Mouse (Mus musculus): ENCODE data around the gene Prr29.
"Not testable (repeated sequence)": the region's sequence is repeated elsewhere in the genome, so short reads cannot be mapped to it uniquely, and the experiment has no call there.

Gene Prr29

GRCm38 (mm10) chr11:106355382-106356128, 9.7 kb upstream of the Prr29 start:
- DNase-seq (ENCODE audit: low read depth, low spot score) = no peak

- DNase-seq (ENCODE audit: low read depth, low spot score) = no peak
Observed at GRCm38 (mm10) chr11:106359350-106359749, 5.9 kb upstream of the Prr29 start.

GRCm38 (mm10) chr11:106364712-106365111, 560 bp upstream of the Prr29 start:
- DNase-seq (ENCODE audit: low read depth, low spot score) = no peak

- DNase-seq (ENCODE audit: low read depth, low spot score) = peak; percentile 4
Observed at GRCm38 (mm10) chr11:106366316-106366715, 1.0 kb downstream of the Prr29 start.

GRCm38 (mm10) chr11:106373998-106374397, 8.7 kb downstream of the Prr29 start:
- DNase-seq (ENCODE audit: low read depth, low spot score) = no peak

- DNase-seq (ENCODE audit: low read depth, low spot score) = no peak
Observed at GRCm38 (mm10) chr11:106374559-106374958, 9.3 kb downstream of the Prr29 start.

- DNase-seq (ENCODE audit: low read depth, low spot score) = no peak
Observed at GRCm38 (mm10) chr11:106374979-106375378, 9.7 kb downstream of the Prr29 start.

- no peak for DNase-seq (ENCODE audit: low read depth, low spot score)
Observed at GRCm38 (mm10) chr11:106381011-106381410, 15.7 kb downstream of the Prr29 start.

GRCm38 (mm10) chr11:106381883-106382282, 16.6 kb downstream of the Prr29 start:
- DNase-seq (ENCODE audit: low read depth, low spot score) = no peak

- no peak for DNase-seq (ENCODE audit: low read depth, low spot score)
Observed at GRCm38 (mm10) chr11:106382424-106382823, 17.2 kb downstream of the Prr29 start.

GRCm38 (mm10) chr11:106383051-106383790, 17.9 kb downstream of the Prr29 start:
- DNase-seq (ENCODE audit: low read depth, low spot score) = no peak

- DNase-seq (ENCODE audit: low read depth, low spot score) = no peak
Observed at GRCm38 (mm10) chr11:106386409-106386808, 21.1 kb downstream of the Prr29 start.

GRCm38 (mm10) chr11:106387020-106387419, 21.7 kb downstream of the Prr29 start:
- no peak for DNase-seq (ENCODE audit: low read depth, low spot score)

- DNase-seq (ENCODE audit: low read depth, low spot score) = no peak
Observed at GRCm38 (mm10) chr11:106387791-106388216, 22.5 kb downstream of the Prr29 start, which contains the start of gene Icam2. Icam2 (minus strand) TSS chr11:106388075.

- no peak for DNase-seq (ENCODE audit: low read depth, low spot score)
Observed at GRCm38 (mm10) chr11:106389611-106390010, 24.3 kb downstream of the Prr29 start.

GRCm38 (mm10) chr11:106390757-106391156, 25.5 kb downstream of the Prr29 start:
- DNase-seq (ENCODE audit: low read depth, low spot score) = no peak

- DNase-seq (ENCODE audit: low read depth, low spot score) = peak; percentile 34
Observed at GRCm38 (mm10) chr11:106391546-106392188, 26.4 kb downstream of the Prr29 start.

- no peak for DNase-seq (ENCODE audit: low read depth, low spot score)
Observed at GRCm38 (mm10) chr11:106392597-106393330, 27.5 kb downstream of the Prr29 start.

- DNase-seq (ENCODE audit: low read depth, low spot score) = no peak
Observed at GRCm38 (mm10) chr11:106393331-106393616, 28.0 kb downstream of the Prr29 start.

- DNase-seq (ENCODE audit: low read depth, low spot score) = not testable (repeated sequence)
Observed at GRCm38 (mm10) chr11:106394055-106394454, 28.8 kb downstream of the Prr29 start.

- DNase-seq (ENCODE audit: low read depth, low spot score) = no peak
Observed at GRCm38 (mm10) chr11:106397656-106398055, 32.4 kb downstream of the Prr29 start.

GRCm38 (mm10) chr11:106398481-106398880, 33.2 kb downstream of the Prr29 start:
- no peak for DNase-seq (ENCODE audit: low read depth, low spot score)

All from brain, embryonic 18.5 days (tissue).